Mouse (Mus musculus) cerebellum, postnatal 14 days (tissue): Measurements from ENCODE around the gene Zw10.

Source experiments
- DNase-seq, 2 experiments: peaks; one replicate each; pipeline ENCODE4 v3.0.0; 2021; ENCODE audit warnings: mixed read lengths in 2 of 2

Gene Zw10

GRCm38 (mm10) chr9:49055333-49056205 is at the start of gene Zw10:
TSS of gene Zw10 (plus strand) at chr9:49055613.
- peak; percentile 95 to 96 for DNase-seq

- DNase-seq = no peak
These were observed 39.6 kb upstream of the Zw10 start for GRCm38 (mm10) chr9:49015824-49016223.

GRCm38 (mm10) chr9:49021289-49021688 is 34.1 kb upstream of the Zw10 start:
- DNase-seq = no peak

- DNase-seq = no peak
These were observed 31.5 kb upstream of the Zw10 start for GRCm38 (mm10) chr9:49023956-49024355.

GRCm38 (mm10) chr9:49024529-49024928 is 30.9 kb upstream of the Zw10 start:
- DNase-seq = no peak

GRCm38 (mm10) chr9:49034764-49035163 is 20.6 kb upstream of the Zw10 start:
- DNase-seq = no peak

- DNase-seq = no peak
These were observed 4.5 kb upstream of the Zw10 start for GRCm38 (mm10) chr9:49050901-49051300.

- DNase-seq = peak; percentile 79 to 86
These were observed 4.1 kb upstream of the Zw10 start for GRCm38 (mm10) chr9:49051349-49051748.

GRCm38 (mm10) chr9:49054028-49054427 is 1.4 kb upstream of the Zw10 start:
- DNase-seq = no peak

- DNase-seq = no peak
These were observed 21.4 kb downstream of the Zw10 start for GRCm38 (mm10) chr9:49076847-49077246.

- DNase-seq = no peak
These were observed 25.7 kb downstream of the Zw10 start, which contains the start of gene Tmprss5 for GRCm38 (mm10) chr9:49081107-49081506. TSS of gene Tmprss5 (plus strand) at chr9:49081260.

- peak; percentile 92 to 94 for DNase-seq
These were observed 26.1 kb downstream of the Zw10 start for GRCm38 (mm10) chr9:49081561-49081960.

- no peak for DNase-seq
These were observed 31.9 kb downstream of the Zw10 start for GRCm38 (mm10) chr9:49087317-49087716.

GRCm38 (mm10) chr9:49098871-49099270 is 43.5 kb downstream of the Zw10 start:
- DNase-seq = no peak

- no peak for DNase-seq
These were observed 46.9 kb downstream of the Zw10 start for GRCm38 (mm10) chr9:49102328-49102727.

GRCm38 (mm10) chr9:49109101-49109500 is 53.7 kb downstream of the Zw10 start:
- no peak for DNase-seq

GRCm38 (mm10) chr9:49110476-49111220 is 55.2 kb downstream of the Zw10 start:
- DNase-seq = no peak

GRCm38 (mm10) chr9:49111296-49111695 is 55.9 kb downstream of the Zw10 start:
- no peak for DNase-seq

GRCm38 (mm10) chr9:49118271-49118825 is 62.9 kb downstream of the Zw10 start:
- no peak for DNase-seq

GRCm38 (mm10) chr9:49119759-49120158 is 64.3 kb downstream of the Zw10 start:
- no peak for DNase-seq

GRCm38 (mm10) chr9:49125706-49126105 is 70.3 kb downstream of the Zw10 start:
- DNase-seq = no peak
